Mouse (Mus musculus): ENCODE results near the gene Lzts3. TPM values are rescaled to one million over a fixed set of nuclear protein-coding genes. Genes with fewer than 3 reads are reported as not detected.
"Not testable (repeated sequence)": the region's sequence is repeated elsewhere in the genome, so short reads cannot be mapped to it uniquely, and the experiment has no call there.

The Lzts3 gene
- 1 to 10 TPM; 4.3 to 5.0 TPM for total RNA-seq (2021)

DNA sequence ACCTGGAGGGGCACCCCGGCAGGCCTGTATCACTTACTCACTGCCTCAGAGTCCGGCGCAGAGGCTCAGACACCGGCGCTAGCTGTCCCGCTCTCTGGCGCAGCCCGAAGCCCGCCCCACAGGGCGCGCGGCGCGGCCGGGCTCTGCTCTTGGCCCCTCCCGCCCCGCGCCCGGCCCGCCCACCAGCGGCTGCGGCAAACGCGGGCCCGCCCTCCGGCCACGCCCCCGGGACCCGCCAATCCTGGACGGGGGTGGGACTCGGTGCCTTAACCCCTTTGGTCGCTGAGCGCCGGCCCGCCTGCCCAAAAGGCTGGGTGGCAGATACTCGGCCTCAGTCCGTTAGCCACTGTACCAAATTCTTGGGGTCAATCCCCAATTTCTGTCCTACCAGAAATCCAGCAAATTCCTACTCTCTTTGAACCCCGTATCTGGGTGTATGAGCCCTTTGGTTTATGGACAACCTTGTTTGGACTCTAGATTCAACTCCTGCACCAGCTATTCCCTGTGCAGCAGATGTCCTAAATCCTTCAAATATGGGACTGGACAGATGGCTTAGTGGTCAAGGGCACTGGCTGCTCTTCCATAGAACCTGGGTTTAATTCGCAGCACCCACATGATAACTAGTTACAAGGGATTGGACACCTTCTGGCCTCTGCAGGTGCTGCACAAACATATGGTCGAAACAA is at the start of gene Lzts3:
TSS of gene Lzts3 (minus strand) at position 120 of the 686 bp plus-strand sequence.
- DNase-seq = peak; percentile 96

DNA sequence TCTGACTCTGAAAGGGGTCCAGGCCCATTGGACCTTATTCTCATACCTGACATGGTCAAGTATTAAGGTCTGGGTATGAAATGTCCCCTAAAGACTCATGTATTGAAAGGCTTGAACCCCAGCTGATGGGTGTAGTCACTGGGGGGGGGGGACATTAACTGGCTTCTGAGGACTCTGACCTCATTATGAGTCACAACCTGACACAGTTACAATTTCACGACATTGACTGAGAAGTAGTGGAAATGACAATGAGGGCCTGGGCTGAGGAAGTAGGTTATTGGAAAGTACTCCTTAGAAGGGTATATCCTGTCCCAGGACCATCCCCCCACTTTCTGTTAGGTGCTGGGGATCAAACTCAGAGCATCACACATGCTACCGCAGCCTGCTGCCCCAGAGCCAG is 46.4 kb upstream of the Lzts3 start:
- no peak for DNase-seq

DNA sequence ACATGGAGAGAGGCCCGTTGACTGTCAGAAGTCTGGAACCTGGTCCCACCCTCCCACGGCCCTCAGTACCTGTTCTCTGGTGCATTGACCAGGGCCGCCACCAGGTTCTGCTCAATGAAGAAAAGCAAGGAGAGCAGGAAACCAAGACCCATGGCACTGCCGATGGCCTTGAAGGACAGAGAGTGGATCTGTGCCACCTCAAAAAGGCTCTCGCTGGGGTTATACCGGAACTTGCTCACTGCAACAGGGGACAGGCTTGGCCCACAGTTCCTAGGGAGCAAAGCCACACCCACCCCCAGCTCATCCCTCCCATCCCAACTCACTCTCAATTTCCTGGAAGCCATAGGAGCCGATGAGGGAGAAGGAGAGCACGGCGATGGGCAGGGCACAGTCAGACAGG is 42.8 kb upstream of the Lzts3 start:
- DNase-seq = no peak

DNA sequence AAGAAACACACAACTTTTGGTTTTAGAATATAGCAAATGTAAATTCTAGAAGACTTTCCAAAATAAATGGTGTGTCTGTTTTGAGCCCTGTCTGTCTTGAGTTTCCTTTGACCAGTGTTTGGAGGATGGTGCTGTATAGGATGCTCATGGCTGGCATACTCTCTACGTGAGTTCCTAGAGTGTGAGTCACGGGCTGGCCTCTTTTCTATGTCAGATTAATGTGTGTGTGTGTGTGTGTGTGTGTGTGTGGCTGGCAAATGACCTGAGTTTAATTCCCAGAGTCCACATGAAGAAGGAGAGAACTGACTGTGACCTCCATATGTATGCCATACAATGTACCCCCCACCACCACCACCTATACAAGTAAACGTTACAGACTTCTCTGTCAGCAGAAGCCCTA is 38.9 kb upstream of the Lzts3 start:
- DNase-seq = no peak

DNA sequence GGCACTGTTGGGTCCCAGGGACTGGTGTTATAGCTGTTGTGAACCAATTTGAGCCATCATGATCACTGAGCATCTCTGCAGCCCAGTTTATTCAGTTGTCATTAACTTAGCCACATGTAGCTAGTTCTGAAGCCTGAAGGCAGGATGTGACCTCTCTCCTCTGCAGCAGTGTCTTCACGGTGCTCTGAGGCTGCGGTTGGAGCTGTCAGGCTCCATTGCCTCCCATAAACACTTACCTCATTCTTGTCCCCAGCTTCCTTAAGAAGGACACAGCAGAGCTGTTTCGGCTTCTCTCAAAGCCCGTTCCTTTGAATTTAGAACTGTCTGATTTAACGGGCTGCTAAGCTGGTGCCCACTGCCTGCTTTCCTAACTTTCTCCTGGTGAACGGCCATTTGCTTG is 37.3 kb upstream of the Lzts3 start:
- DNase-seq = no peak

DNA sequence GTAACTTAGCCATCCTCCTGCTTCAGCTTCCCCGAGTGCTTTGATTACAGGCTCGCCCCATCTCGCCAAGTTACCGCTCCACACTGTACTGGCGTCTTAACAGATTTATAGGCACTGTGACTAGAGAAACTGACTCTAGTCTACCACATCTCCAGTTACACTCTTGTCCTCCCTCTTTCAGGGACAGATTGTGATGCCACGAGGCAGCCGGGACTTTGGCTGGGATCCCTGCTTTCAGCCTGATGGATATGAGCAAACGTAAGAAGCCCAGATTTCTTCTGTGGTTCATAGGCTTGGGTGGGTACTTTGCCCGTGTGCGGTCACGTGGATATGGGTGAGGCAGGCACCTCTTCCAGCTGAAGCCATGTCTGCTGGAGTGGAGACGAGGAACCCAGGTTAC is 36.6 kb upstream of the Lzts3 start:
- no peak for DNase-seq

DNA sequence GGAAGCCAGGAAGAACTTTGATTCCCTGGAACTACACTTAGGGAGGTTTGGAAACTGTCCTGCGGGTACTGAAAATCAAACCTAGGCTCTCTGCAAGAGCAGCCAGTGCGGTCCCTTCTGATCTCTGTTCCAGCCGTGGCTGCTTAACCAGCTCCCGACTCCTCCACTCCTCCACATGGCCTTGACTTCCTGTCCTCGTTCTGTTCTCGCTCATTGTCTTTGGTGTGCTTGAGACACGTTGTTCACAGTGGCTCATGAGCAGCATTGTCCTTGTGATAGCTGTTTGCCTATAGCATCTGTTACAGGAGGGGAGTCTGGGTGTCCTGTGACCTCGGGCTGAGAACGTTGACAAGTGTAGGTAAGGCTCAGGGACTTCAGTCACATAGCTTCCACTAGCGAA is 34.6 kb upstream of the Lzts3 start:
- DNase-seq = no peak

DNA sequence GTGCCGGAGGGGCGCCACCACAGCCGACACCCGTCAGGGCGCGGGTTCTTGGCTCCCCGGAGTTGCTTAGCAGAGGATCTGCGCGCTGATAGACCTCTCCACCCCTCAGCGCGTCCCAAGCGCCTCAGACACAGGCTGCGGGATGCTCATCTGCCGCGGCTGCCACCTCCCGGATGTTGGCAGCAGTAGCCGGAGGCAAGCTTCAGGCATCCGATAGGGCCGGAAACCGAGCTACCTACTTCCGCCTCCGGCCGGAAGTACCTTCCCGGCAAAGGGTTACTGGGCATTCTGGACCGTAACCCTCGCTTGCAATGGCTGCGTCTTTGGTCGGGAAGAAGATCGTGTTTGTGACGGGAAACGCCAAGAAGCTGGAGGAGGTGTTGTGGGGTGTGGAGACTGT is 25.0 kb upstream of the Lzts3 start, which contains the start of gene Itpa:
TSS of gene Itpa (plus strand) at position 52 of the 400 bp plus-strand sequence.
- DNase-seq = peak; percentile 85

DNA sequence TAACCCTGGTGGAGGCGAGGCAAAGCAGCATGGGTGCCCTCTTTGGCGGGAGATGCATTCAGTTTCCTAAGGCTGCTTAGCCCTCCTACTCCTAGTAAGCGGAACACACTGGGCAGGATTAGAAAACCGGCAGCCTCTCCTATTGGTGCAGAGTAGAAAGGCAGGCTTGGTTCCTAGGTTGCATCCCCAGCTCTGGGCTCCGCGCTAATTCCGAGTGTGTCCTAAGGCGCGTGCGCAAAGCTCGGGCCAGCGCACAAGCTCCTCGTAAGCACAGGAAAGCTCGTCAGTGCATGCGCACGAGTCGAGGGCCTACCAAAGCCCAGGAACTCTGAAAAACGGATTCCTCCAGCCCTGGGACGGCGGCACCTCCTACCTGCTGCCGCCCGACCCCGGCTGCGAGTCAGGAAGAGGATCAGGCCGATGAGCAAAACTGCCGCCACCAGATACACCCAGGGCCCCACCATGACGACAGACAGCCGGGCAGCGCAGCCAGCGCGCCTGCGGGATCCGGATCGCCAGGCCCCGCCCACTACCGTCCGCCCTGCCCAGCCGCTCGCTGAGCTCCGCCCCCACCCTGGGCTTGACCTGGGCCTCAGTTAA is 21.6 kb upstream of the Lzts3 start, which contains the start of gene Ddrgk1:
TSS of gene Ddrgk1 (minus strand) at position 558 of the 600 bp plus-strand sequence.
- DNase-seq = peak; percentile 93

DNA sequence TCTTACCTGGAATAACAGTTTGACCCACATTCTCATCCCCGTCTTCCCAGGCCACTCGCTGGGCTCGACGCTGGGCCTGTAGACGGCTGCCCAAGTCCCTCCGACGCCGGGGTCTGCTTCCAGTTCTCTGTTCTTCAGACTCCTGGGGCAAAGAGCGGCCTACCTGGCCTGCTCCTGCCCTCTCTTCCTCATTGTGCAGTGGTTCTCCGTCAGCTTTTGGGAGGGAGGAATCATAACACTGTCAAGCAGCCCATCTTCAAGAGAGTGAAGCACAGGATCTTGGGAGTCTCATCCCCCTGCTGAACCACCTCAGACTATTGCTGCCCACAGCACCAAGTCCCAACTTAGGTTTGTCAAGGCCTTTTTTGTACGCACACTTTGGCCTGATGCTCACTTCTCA is 20.7 kb upstream of the Lzts3 start:
- no peak for DNase-seq

DNA sequence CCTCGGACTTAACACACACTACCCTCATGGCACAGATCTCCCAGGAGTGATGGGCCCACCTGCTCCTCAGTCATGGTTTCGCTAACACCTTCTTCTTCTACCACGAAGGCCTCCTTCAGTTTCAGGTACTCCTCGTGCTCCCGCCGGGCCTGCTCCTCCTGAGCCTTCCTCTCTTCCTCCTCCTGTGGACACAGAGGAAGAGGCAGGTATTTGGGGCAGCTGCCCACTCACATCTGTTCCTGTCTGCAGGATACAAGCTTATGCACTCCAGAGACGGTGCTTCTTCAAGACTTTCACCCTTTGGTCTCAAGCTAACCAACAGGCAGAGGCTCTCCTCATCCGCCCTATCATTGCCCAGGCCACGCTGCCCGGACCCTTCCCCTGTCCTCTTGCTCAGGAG is 15.9 kb upstream of the Lzts3 start:
- no peak for DNase-seq

DNA sequence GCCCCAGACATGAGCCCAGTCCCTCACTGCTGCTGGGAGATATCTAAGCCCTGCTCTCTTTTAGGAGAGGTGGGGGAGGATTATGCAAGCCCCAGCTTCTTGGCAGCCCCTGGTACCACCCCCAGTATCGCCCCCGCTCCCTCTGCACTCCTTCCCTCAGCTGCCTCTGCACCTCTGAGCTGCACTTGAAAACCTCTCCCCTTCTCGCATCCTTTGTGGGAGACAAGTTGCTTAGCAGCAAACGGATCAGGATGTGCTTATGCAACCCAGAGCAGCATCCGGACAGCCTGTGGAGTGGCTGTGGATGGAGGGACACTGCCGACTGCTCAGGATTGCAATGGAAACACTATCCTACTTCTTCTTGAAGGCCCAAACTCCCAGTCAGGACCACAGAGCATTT is 14.9 kb upstream of the Lzts3 start:
- DNase-seq = no peak

DNA sequence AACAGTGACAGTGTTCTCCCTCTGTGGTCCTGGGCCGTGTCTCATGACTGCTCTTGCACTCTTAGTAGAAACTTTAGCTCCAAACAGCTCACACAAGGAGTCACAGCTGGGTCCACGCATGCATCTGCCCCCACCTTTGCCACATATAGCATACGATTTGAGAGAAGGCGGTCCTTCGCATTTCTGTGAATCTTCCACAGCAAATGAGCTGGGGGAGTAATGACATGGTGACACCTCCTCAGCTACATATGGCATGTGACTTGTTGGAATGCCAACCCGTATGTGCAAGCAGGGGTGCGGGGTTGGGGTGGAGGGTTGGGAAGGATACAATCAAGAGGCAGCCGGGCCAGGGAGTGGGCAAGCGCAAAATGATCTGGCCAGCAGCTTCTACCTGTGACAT is 13.9 kb upstream of the Lzts3 start:
- no peak for DNase-seq

DNA sequence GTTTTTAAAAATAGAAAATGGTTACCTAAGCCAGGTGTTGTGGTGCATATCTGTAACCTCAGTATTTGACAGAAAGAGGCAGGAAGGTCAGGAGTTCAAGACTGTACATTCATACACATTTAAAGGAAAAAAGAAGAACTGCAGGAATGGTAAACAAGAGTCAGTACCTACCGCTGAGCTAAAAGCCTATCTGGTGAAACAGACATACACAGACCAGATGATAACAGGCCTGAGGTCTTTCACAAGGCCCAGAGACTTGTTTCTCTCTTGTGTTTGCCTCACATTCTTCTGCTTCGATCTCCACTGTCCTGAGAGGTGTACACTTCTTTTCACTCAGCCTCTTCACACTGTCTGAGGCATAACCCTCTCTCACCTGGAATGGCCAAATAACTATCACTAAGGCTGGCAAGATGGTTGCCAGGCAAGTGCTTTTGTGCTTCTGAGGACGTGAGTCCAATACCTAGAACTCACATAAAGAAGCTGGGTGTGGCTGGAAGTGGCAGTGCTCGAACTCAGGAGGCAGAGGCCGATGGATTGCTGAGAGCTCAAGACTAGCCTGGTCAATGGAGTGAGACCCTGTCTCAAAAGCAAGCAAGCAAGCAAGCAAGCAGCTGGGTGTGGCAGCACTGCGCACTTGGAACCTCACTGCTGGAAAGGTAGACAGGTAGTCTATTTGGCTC is 13.2 kb upstream of the Lzts3 start:
- no peak for DNase-seq

DNA sequence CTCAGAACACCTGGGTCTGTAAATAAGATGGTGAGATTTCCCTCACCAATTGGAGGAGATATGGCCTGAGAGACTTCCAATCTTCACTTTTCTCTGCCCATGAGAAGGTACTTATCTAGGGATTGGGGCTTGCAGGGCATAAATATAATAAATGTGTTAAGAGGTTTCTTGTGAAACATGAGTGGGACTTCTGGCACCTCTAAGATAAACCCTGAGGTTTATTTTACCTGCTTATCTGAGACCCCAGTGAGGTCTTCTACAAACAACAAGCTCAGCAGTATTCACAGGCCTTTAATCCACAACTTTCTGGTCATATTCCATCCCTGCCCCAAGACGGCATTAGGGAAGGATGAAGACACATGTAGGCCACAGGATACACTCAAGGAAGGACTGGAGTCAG is 11.2 kb upstream of the Lzts3 start:
- no peak for DNase-seq

DNA sequence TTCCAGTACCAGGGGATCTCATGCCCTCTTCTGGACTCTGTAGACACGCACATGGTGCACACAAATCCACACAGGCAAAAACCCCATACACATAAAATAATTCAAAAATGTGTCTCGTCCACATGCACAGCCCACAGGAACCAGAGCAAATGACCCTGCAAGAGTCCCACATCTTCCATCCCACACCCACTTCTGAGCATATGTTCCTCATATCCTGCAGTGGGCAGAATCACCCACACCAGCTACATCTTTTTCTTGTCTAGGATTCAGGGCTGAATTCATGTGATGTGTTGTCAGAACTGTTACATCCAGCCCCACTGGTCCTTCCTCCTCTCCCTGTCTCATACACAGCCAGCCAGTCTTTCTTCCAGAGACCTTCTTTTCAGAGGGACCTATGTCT is 10.7 kb upstream of the Lzts3 start:
- no peak for DNase-seq

DNA sequence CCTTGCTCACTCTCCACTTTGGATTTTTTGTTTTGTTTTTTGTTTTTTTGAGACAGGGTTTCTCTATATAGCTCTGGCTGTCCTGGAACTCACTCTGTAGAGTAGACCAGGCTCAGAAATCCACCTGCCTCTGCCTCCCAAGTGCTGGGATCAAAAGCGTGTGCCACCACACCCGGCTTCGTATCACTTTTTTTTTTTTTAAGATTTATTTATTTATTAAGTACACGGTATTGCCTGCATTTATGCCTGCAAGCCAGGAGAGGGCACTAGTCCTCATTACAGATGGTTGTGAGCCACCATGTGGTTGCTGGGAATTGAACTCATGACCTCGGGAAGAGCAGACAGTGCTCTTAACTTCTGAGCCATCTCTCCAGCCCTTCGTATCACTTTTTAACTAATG is 6.4 kb upstream of the Lzts3 start:
- DNase-seq = not testable (repeated sequence)

DNA sequence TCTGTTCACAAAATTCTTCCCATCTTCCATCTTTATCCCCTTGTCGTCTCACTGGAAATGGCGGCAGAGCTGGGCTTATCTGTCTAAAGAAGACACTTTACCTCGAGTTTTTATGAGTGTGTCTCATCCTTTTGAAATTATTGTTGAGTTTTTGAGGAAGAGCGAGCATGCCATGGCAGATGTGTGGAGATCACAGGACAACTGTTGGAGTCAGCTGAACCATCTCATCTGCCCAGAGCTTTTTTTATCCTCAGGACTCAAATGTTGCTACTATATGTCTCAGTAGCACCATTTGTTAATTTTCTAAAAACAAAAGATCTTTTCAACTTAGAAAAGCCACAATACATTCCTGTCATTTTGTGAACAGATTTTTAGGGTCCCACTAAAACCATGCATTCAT is 2.6 kb upstream of the Lzts3 start:
- DNase-seq = no peak

DNA sequence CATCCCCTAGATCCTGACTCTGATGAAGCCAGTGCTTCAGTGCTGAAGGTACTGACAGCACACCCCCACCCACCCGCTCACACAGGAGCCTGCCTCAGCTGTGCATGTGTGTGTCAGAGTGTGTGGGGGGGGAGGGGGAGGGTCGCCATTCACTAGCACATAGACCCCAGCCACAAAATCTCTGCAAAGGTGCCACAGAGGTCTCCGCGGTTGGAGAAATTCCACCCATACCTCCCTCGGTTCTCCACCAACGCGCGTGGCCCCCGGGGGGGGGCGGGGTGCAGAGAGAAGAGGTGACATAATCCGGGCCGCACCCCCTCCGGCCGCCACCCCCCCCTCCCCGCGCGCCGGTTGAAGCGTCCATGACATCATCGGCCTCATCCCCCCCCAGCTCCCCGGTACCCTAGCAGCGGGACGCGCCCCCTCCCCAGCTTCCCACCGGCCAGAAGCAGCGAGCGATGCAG is 374 bp downstream of the Lzts3 start:
- no peak for DNase-seq

DNA sequence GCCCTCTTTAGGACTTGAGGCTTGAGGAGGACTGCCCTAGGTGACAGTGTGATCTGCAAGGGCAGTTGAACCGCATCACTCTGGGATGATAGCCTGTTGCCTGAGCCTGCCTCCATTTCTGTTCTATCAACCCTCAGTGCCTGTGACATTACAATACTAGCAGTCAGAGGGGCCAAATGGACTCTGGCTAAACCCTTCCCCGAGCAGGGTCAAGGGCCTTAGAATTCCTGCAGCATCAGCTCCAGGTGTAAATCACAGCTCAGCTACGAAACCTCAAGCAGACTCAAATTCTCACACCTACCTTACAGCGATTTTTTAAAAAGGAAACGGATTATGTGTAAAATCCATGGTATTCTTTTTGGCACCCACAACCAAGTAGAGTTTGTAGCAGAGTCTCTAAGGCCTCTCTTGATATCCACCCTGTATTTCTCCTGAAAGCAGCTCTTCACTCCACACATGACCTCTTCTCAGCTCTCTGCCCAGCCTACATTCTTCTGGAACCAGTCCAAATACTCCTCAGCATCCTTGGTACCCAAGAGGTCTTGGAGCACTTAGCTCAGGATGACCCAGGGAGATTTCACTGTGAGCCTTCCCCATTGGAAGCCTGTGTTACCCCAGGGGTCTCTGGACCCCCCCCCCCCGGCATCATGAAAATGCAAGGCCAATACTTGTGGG is 1.1 kb downstream of the Lzts3 start:
- DNase-seq = no peak

DNA sequence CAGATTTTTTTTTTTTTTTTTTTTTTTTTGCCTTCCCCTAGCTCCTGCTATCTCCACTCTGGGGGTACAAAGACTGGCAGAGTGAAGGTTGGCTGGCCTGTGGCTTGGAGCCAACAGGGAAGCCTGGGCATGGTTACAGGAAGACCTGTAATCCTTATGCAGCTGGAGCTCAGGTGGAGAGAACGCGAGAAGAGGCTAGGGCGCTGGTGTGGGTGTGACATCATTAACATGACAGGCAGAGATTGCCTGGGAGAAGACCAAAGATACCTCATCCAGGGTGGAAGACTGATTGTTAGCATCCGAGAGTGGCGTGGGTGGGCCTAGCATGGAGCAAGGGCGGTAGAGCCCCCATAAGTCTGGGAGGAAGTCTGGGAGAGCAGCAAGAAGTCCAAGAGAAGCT is 3.3 kb downstream of the Lzts3 start:
- no peak for DNase-seq

DNA sequence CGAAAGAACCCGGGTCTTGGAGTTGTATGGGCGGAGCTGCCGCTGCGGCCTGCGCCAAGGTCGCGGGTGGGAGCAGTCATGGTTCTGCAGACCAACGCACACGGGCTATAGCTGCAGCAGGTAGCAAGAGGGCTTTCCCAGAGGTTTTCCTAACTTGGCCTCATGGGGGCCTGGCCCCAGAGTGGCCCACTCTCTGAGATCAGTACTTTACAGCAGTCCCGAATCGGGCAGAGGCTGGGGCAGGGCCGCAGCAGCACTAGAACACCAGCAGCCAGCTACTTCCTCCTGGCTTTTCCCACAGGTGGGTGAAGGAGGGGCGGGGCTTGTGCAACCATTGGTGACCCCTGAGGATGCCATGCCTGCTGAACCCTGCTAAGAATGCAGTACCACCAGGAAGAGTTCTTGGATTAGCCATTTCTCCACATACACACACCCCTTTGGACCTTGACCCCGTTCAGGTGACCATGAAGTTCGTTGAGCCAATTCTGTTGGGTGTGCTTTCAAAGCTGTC is 4.4 kb downstream of the Lzts3 start:
- DNase-seq = no peak

DNA sequence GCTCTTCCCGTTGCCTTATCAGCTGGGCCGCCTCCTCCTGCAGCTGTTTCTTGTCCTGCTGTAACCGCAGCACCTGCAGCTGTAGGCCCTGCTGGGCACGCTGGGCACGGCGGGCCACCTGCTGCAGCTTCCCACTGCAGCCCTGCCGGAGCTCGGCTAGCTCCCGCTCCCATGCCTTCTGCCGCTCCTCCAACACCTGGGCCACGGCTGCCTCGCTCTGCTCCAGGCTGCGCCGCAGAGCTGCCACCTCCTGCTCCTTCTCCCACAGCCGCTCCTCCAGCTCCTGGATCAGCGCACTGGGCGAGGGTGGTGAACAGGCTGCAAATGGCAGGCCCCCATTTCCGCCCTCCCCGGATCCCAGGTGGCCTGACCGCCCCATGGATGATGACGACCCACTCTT is 6.8 kb downstream of the Lzts3 start:
- DNase-seq = no peak
